Mouse (Mus musculus) midbrain, embryonic 11.5 days (tissue): Measurements from ENCODE around the gene Deaf1. TPM values are rescaled to one million over a fixed set of nuclear protein-coding genes. Genes with fewer than 3 reads are reported as not detected.

Experiments used
- ATAC-seq: fragments of 200-750 bp; cut with Nextera tagmentation; 2 replicates; pipeline ENCODE4 v1.8.0; 2017; ENCODE audit warnings: moderate TSS enrichment, moderate library complexity; ENCODE audit not compliant: low FRiP score
- DNase-seq: peaks from one replicate; pipeline ENCODE4 v3.0.0; 2015; ENCODE audit warnings: low spot score; ENCODE audit errors: missing footprints
- H3K27ac ChIP-seq: fragments of 300-500 bp; sonication (generic); 2 replicates; pipeline ENCODE4 v1.5.1; 2014; ENCODE audit warnings: low read depth, low read length
- H3K27me3 ChIP-seq: fragments of 300-500 bp; sonication (generic); 2 replicates; pipeline ENCODE4 v1.6.1; 2014; ENCODE audit warnings: mild to moderate bottlenecking, low read length, moderate library complexity, mixed read lengths; ENCODE audit not compliant: control insufficient read depth, insufficient read depth
- H3K36me3 ChIP-seq: fragments of 300-500 bp; sonication (generic); 2 replicates; pipeline ENCODE4 v1.6.1; 2014; ENCODE audit warnings: mild to moderate bottlenecking, low read length, moderate library complexity, mixed read lengths; ENCODE audit not compliant: control insufficient read depth, insufficient read depth
- H3K4me1 ChIP-seq: fragments of 300-500 bp; sonication (generic); 2 replicates; pipeline ENCODE4 v1.6.1; 2014; ENCODE audit warnings: low read length; ENCODE audit not compliant: control insufficient read depth, insufficient read depth
- H3K4me2 ChIP-seq: fragments of 300-500 bp; sonication (generic); 2 replicates; pipeline ENCODE4 v1.6.1; 2014; ENCODE audit warnings: mild to moderate bottlenecking, moderate library complexity
- H3K4me3 ChIP-seq: fragments of 300-500 bp; sonication (generic); 2 replicates; pipeline ENCODE4 v1.5.1; 2014; ENCODE audit warnings: low read depth, low read length
- H3K9ac ChIP-seq: fragments of 300-500 bp; sonication (generic); 2 replicates; pipeline ENCODE4 v1.6.1; 2014; ENCODE audit warnings: low read length
- H3K9me3 ChIP-seq: fragments of 300-500 bp; sonication (generic); 2 replicates; pipeline ENCODE4 v1.6.1; 2016; ENCODE audit warnings: low read length; ENCODE audit not compliant: control insufficient read depth
- WGBS: fragments of 180-500 bp; shearing (Covaris S2); extraction: QIAGEN DNeasy Blood & Tissue Kit; methylation state at CpG from one replicate; pipeline ENCODE4 v1.1.7; 2014; 5-methylcytosine and 5-hydroxymethylcytosine counted together
- polyA plus RNA-seq: library from polyadenylated mRNA; unstranded; fragments of >200 nt; fragmentation: Nextera tagmentation; extraction: Ambion mirVana; gene quantifications from 2 replicates; pipeline ENCODE4 v1.2.1, GENCODE M21; 2014

Gene Deaf1
- polyA plus RNA-seq, 1 experiment from 2014 or later: 66.9 TPM

DNA sequence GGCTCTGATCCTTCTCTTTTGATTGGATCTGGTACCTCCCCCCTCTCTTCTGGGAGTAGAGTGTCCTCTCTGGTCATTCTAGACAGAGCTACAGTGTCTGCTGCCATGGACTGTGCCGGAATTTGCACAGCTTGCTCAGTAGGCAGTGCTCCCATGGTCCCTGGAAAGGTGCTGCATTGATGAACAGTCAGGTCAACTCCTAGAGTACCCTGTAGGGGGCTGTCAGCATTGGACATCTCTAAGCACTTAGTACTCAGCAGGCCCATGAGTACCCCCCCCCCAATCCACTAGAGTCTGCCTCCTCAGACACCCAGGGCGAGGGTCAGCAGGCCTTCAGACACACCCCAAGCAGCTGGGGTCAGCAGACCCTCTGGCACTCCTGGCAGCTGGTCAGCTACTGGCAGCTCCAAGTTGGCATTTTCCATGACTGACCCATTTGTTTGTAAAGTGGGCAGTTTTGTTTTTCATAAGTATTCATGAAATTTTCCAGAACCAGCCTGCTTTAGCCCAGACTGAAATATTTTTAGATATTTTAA, 7.6 kb upstream of the Deaf1 start:
- no peak overlapping the region for H3K27ac ChIP-seq
- no peaks in the 10 kb centered on the region for H3K9me3 ChIP-seq
- no peak overlapping the region for H3K4me3 ChIP-seq
- H3K9ac ChIP-seq: no peak overlapping the region
- H3K27me3 ChIP-seq: peaks cover 3% of the 10 kb centered on the region; the same call in 1 of the 2 replicates
- peaks cover 6% of the 10 kb centered on the region; the same call in 1 of the 2 replicates for H3K4me1 ChIP-seq
- 86% methylated on average over 2 of the region's 2 CpGs for WGBS
- H3K4me2 ChIP-seq: no peak overlapping the region
- no peak for DNase-seq
- peaks cover 7% of the 10 kb centered on the region; the same call in 1 of the 2 replicates for H3K36me3 ChIP-seq
- ATAC-seq: no peak

DNA sequence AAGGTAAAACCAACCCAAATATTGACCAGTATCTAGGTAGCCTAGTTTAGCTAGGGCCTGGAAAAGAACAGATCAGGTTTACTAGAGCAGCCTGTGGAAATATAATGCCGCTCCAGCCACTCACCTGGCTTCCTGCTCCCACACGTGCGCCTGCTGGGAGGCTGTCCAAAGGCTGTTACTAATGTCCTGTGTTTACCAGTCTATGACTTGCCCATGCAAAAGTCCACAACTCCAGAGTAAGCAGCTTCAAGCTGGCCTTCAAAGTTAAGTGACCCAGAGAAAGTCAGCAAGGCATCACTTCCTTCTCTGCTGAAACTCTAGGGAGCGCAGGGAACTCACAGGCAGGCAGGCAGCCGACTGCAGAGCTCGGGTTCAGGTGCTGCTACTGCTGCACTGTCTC, 4.5 kb upstream of the Deaf1 start:
- H3K27ac ChIP-seq: no peak overlapping the region
- WGBS: 87% methylated on average over 6 of the region's 6 CpGs
- peaks cover 7% of the 10 kb centered on the region; the same call in 1 of the 2 replicates for H3K36me3 ChIP-seq
- no peak overlapping the region for H3K4me2 ChIP-seq
- H3K9ac ChIP-seq: 0 out of 2 replicates have a peak overlapping the region, but pooled peaks have one; percentile 16
- H3K4me3 ChIP-seq: no peak overlapping the region
- no peak for ATAC-seq
- no peak for DNase-seq
- no peaks in the 10 kb centered on the region for H3K27me3 ChIP-seq
- peaks cover 9% of the 10 kb centered on the region for H3K4me1 ChIP-seq
- H3K9me3 ChIP-seq: no peaks in the 10 kb centered on the region

DNA sequence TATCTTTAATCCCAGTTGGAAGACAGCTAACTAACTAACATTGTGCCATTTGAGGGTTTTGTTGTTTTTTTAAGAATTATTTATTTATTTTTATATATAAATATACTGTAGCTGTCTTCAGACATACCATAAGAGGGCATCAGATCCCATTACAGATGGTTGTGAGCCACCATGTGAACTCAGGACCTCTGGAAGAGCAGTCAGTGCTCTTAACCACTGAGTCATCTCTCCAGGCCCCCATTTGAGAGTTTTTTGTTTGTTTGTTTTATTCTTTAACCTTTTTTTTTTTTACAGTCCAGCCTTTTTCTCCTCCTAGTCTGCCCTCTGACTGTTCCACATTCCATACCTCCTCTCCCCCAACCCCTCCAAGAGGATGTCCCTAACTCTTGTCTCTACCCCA, 3.2 kb upstream of the Deaf1 start:
- no peak overlapping the region for H3K9ac ChIP-seq
- H3K4me3 ChIP-seq: no peak overlapping the region
- peaks cover 21% of the 10 kb centered on the region for H3K4me1 ChIP-seq
- no peak overlapping the region for H3K27ac ChIP-seq
- peak; percentile 67 for DNase-seq
- no peak for ATAC-seq
- H3K27me3 ChIP-seq: no peaks in the 10 kb centered on the region
- peaks cover 7% of the 10 kb centered on the region; the same call in 1 of the 2 replicates for H3K36me3 ChIP-seq
- no peak overlapping the region for H3K4me2 ChIP-seq
- H3K9me3 ChIP-seq: no peaks in the 10 kb centered on the region

DNA sequence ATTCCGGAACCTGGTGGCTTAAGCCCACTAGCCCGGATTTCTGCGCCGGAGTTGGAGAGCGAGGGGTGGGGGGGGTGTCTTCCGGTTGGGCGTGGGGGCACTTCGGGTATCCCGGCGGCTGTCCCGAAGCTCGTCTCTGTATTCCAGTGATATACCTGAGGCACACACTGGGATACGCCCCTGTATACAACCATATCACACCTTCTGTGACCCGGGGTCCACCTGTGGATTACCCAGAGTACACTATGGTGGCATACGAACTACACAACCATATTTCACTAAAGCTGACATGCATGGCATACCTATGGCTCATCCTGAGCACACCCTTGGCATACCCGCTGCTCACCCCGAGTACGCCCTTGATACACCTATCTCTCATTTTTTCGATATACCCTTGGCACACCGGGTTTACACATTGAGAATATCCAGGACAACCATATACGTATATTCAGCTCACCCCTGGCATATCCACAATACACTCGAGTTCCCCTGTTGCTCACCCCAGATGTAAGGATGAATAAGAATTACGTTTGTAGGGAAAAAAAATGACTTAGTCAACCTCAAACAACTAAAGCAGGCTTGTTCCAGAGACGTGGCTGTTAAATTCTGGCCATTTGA, 992 bp upstream of the Deaf1 start:
- WGBS: 20% methylated on average over 24 of the region's 24 CpGs
- Histone ChIP-seq H3K36me3 (peaks cover 7% of the 10 kb centered on the region), H3K4me3 (peak overlapping the region; percentile 61), H3K4me1 (peaks cover 24% of the 10 kb centered on the region), H3K9me3 (no peaks in the 10 kb centered on the region), H3K27ac (peak overlapping the region; percentile 96), H3K27me3 (no peaks in the 10 kb centered on the region), H3K9ac (peak overlapping the region; percentile 93), H3K4me2 (peak overlapping the region; percentile 97)
- DNase-seq (peak; percentile 92), ATAC-seq (peak; percentile 27)

DNA sequence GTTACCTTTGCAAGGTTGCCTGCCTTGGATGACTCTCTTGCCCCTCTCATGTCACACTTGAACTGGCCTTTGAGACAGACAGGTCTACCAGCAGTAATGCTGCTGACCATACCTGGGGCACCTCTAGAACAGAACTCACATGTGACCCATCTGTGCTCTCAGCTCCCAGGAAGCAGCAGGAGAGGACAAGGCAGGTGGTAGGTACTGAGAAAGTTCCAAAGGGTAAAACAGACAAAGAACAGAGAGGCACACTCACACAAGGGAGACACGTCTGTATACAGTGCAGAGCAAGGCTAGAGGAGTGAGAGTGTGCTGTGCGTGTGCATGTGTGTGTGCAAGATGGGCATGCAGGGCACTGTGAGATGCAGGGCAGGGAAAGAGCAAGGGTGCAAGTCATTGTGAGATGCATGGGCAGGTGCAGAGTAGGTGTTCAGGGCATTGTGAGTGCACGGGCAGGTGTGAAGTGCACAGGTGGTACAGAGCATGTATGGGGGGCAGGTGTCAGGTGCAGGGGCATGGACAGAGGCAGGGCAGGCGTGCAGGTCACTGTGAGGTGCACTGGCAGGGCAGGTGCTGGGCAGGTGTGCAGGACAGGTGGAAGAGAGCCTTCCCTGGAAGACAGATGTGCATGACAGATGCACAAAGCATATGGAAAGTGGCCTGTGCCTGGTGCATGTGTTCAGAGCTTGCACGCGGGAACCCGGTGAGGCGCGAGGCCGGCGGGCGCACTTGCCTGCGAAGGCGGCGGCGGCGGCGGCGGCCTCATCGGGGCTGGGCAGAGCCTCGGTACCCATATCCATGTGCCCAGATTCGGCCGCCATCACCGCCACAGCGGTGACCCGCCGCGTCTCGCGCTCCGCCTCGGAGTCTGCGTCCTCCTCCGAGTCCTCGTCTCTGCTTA, 694 bp downstream of the Deaf1 start:
- Histone ChIP-seq H3K4me2 (peak overlapping the region; percentile 97), H3K9ac (peak overlapping the region; percentile 93), H3K27ac (peak overlapping the region; percentile 96), H3K27me3 (no peaks in the 10 kb centered on the region), H3K9me3 (no peaks in the 10 kb centered on the region), H3K36me3 (peaks cover 11% of the 10 kb centered on the region), H3K4me3 (peak overlapping the region; percentile 61), H3K4me1 (peaks cover 24% of the 10 kb centered on the region)
- DNase-seq (peak; percentile 85), ATAC-seq (peak; percentile 48)
- 7% methylated on average over 29 of the region's 35 CpGs for WGBS

DNA sequence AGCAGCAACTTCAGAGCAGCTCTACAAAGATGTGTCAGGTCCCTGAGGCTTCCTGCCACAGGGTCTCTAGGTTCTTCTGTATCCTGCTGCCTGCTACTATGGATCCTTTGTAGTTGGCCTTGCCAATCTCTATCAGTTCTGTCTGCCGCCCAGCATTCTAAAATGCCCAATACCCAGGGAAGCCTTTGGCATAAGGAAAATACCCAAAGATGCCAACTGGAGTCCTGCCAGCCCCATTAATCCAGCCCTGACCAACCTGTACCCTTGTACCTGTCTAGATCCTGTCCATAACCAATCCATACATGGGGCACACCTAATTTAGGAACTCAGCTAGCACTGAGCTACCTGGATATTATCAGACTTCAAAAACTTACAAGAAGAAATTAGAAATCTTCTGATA, 2.8 kb downstream of the Deaf1 start:
- H3K9ac ChIP-seq: no peak overlapping the region
- no peak overlapping the region for H3K4me2 ChIP-seq
- peaks cover 19% of the 10 kb centered on the region for H3K36me3 ChIP-seq
- 78% methylated on average over 1 of the region's 1 CpGs for WGBS
- H3K27me3 ChIP-seq: no peaks in the 10 kb centered on the region
- no peak overlapping the region for H3K4me3 ChIP-seq
- peaks cover 24% of the 10 kb centered on the region for H3K4me1 ChIP-seq
- no peak overlapping the region for H3K27ac ChIP-seq
- DNase-seq: no peak
- no peak for ATAC-seq
- no peaks in the 10 kb centered on the region for H3K9me3 ChIP-seq

DNA sequence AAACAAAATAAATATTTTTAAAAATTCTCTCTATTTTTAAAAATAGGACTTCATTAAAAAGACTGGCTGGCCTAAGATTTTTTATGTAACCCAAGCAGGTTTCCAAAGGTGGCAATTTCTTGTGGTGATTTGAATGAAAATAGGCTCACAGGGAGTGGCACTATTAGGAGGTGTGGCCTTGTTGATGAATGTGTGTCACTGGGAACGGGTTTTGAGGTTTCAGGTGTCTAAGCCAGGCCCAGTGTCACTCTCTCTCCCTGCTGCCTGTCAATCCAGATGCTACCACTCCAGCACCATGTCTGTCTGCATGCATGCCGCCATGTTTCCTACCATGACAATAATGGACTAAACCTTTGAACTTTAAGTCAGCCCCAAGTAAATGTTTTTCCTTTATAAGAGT, 8.0 kb downstream of the Deaf1 start:
- peaks cover under 1% of the 10 kb centered on the region; the same call in 1 of the 2 replicates for H3K4me1 ChIP-seq
- ATAC-seq (no peak), DNase-seq (no peak)
- H3K27ac ChIP-seq: no peak overlapping the region
- no peaks in the 10 kb centered on the region for H3K9me3 ChIP-seq
- H3K4me2 ChIP-seq: no peak overlapping the region
- no peak overlapping the region for H3K9ac ChIP-seq
- 82% methylated on average over 2 of the region's 2 CpGs for WGBS
- H3K4me3 ChIP-seq: no peak overlapping the region
- no peaks in the 10 kb centered on the region for H3K27me3 ChIP-seq
- peaks cover 43% of the 10 kb centered on the region for H3K36me3 ChIP-seq

DNA sequence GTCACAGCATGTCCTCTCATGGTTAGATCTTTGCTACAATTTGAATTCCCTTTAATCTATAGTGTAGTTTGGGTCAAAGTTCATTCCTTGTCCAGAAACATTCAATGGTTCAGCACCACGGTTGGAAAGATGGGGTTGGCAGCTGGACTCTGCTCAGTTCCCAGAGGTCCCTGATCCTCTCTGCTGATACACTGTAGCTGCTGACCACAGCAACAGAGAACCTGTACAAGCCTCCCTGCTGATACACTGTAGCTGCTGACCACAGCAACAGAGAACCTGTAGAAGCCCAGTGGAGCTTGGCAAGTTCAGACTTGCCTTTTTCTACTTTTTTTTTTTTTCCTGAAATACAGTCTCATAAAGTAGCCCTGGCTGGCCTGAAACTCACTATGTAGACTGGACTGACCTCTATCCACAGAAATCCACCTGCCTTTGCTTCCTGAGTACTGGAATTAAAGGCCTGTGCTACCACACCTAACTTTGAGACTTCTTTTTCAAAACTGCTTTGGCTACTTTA, 9.8 kb downstream of the Deaf1 start:
- Histone ChIP-seq H3K9ac (no peak overlapping the region), H3K27me3 (no peaks in the 10 kb centered on the region), H3K4me1 (no peaks in the 10 kb centered on the region), H3K4me3 (no peak overlapping the region), H3K9me3 (no peaks in the 10 kb centered on the region), H3K27ac (no peak overlapping the region), H3K36me3 (peaks cover 46% of the 10 kb centered on the region), H3K4me2 (no peak overlapping the region)
- DNase-seq (no peak), ATAC-seq (no peak)
- 84% methylated on average over 1 of the region's 1 CpGs for WGBS

DNA sequence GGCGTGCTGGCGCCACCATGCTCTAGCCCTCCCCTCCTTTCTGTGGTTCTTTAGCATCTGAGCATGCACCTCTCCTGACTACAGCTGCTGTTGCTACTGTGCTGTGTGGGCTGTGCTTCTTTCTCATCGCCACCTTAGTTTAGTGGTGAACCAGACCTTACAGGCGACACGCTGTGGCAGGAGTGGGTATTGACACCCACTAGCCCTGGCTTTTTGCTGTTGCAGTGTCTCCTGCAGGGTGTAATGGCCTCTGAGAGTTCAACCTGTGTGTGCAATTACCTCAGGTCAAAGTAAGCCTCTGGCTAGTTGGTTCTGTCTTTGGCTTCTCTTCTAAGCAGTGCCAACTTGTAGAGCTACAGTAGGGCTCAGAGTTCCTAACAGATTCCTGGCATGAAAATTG, 11.5 kb downstream of the Deaf1 start:
- Histone ChIP-seq H3K36me3 (peaks cover 41% of the 10 kb centered on the region), H3K9ac (no peak overlapping the region), H3K27me3 (no peaks in the 10 kb centered on the region), H3K4me1 (no peaks in the 10 kb centered on the region), H3K4me3 (no peak overlapping the region), H3K9me3 (no peaks in the 10 kb centered on the region), H3K27ac (no peak overlapping the region), H3K4me2 (no peak overlapping the region)
- ATAC-seq (no peak), DNase-seq (no peak)
- 81% methylated on average over 5 of the region's 5 CpGs for WGBS
